Mouse (Mus musculus) small intestine, adult 2 months (tissue): ENCODE measurements around the gene Sec23a. TPM values are rescaled to one million over a fixed set of nuclear protein-coding genes. Genes with fewer than 3 reads are reported as not detected.
"Not testable (repeated sequence)": the region's sequence is repeated elsewhere in the genome, so short reads cannot be mapped to it uniquely, and the experiment has no call there.

ENCODE experiments used
- H3K27ac ChIP-seq: fragments of 200-500 bp; 2 replicates; pipeline ENCODE4 v1.5.1; 2012; ENCODE audit warnings: low read depth, low read length, control low read depth, inconsistent platforms; ENCODE audit not compliant: insufficient read depth
- H3K27me3 ChIP-seq: fragments of 200-500 bp; 2 replicates; pipeline ENCODE4 v1.6.1; 2012; ENCODE audit warnings: mild to moderate bottlenecking, moderate library complexity, low read length, inconsistent platforms; ENCODE audit not compliant: control insufficient read depth, insufficient read depth
- H3K36me3 ChIP-seq: fragments of 200-500 bp; 2 replicates; pipeline ENCODE4 v1.6.1; 2012; ENCODE audit warnings: mild to moderate bottlenecking, low read length, control low read depth, inconsistent platforms; ENCODE audit not compliant: control insufficient read depth, insufficient read depth
- H3K4me1 ChIP-seq: fragments of 200-500 bp; 2 replicates; pipeline ENCODE4 v1.6.1; 2012; ENCODE audit warnings: low read length, inconsistent platforms, mixed read lengths; ENCODE audit not compliant: control insufficient read depth, insufficient read depth, insufficient read length
- H3K4me3 ChIP-seq: fragments of 200-500 bp; 2 replicates; pipeline ENCODE4 v1.5.1; 2012; ENCODE audit warnings: low read depth, mild to moderate bottlenecking, control low read depth, inconsistent platforms, low read length, moderate library complexity
- CTCF ChIP-seq: fragments of 200-500 bp; IDR thresholded peaks from 2 replicates; pipeline ENCODE4 v1.5.1; 2012; ENCODE audit warnings: low read depth, mild to moderate bottlenecking, control low read depth, inconsistent platforms, low read length, moderate library complexity, mixed read lengths; ENCODE audit not compliant: insufficient replicate concordance, insufficient read length; ENCODE audit errors: extremely low read depth
- POLR2A ChIP-seq: fragments of 200-500 bp; IDR thresholded peaks from 2 replicates; pipeline ENCODE4 v1.6.1; 2012; ENCODE audit warnings: low read depth, mild to moderate bottlenecking, control low read depth, inconsistent platforms, low read length, moderate library complexity
- WGBS: fragments of 180-500 bp; shearing (Covaris S2); methylation state at CpG from one replicate; pipeline ENCODE4 v1.1.7; 2018; 5-methylcytosine and 5-hydroxymethylcytosine counted together
- polyA plus RNA-seq: library from polyadenylated mRNA; depleted of rRNA; stranded (reverse); fragments of >200 nt; gene quantifications from 2 replicates; pipeline ENCODE4 v1.2.3, GENCODE M21; 2012; rRNA removed

Sec23a gene
- polyA plus RNA-seq, result 9.7 and 26.3 TPM in 2 replicates

DNA sequence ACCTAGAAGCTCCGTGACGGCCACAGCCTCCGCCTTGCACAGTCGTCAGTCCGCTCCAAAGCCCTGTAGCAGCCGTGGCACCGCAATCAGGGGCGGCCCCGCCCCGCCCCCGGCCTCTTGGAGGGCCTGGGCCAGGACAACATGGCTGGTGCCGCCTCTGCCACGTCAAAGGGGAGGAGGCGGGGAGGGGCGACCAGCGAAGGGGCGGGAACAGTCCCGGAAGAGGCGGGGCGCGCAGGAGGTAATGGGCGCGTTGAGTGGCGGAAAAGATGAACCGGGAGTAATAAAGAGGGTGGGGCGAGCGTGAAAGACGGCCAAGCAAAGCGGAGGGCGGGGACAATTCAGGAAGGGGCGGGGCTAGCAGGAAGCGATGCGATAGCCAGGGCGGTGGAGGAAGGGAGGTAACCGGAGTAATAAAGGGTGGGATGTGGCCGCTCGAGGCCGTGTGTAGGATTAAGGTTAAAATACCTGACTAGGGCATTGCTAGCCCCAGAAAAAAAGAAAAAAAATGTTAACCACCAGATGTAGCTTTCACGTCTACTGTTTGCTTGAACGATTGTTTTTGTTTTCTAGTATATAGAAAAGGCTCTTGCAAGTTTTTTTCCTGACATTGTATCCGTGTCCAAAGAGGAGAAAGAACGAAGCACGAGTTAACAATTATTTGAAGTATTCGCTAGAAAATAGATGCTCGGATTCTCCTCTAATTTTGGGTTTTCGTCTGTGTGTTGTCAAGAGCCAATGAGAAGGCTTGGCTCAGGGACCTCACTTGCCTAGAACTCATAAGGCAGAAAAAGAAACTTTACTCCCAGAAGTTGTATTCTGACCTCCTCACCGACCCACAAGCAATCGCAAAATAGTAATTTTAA lies at the start of gene Sec23a:
Gene Sec23a, minus strand, starts transcription at position 174 of the 866 bp plus-strand sequence.
- peak within 1 kb of the TSS; percentile 79 for H3K4me3 ChIP-seq
- H3K36me3 ChIP-seq, result peaks cover 3% of the 10 kb centered on the region; the same call in 1 of the 2 replicates
- under 1% methylated on average over 48 of the region's 48 CpGs for WGBS
- TF ChIP-seq POLR2A (peak; percentile 85), CTCF (no peak)
- H3K27me3 ChIP-seq, result no peaks in the 10 kb centered on the region
- peak within 1 kb of the TSS; percentile 95 for H3K27ac ChIP-seq
- H3K4me1 ChIP-seq, result peaks cover 5% of the 10 kb centered on the region; the same call in 1 of the 2 replicates

GRCm38 (mm10) chr12:59060993-59061595 lies 49.3 kb upstream of the Sec23a start, which contains the start of gene Trappc6b:
Gene Trappc6b, minus strand, starts transcription at chr12:59061472.
- H3K4me1 ChIP-seq, result peaks cover 7% of the 10 kb centered on the region; the same call in 1 of the 2 replicates
- WGBS, result under 1% methylated on average over 49 of the region's 49 CpGs

GRCm38 (mm10) chr12:59060322-59060721 lies 48.5 kb upstream of the Sec23a start:
- H3K36me3 ChIP-seq, result peaks cover 6% of the 10 kb centered on the region; the same call in 1 of the 2 replicates
- no peaks in the 10 kb centered on the region for H3K27me3 ChIP-seq
- peak overlapping the region; percentile 91; the same call in 1 of the 2 replicates for H3K27ac ChIP-seq
- peak overlapping the region; percentile 94; the same call in 1 of the 2 replicates for H3K4me3 ChIP-seq
- H3K4me1 ChIP-seq, result peaks cover 7% of the 10 kb centered on the region; the same call in 1 of the 2 replicates
- TF ChIP-seq POLR2A, result no peak
- TF ChIP-seq CTCF, result no peak
- WGBS, result 29% methylated on average over 4 of the region's 4 CpGs

More at GRCm38 (mm10) chr12:59060993-59061595, 49.3 kb upstream of the Sec23a start, which contains the start of gene Trappc6b:
- TF ChIP-seq POLR2A, result peak; percentile 68
- TF ChIP-seq CTCF, result no peak
- peaks cover 4% of the 10 kb centered on the region; the same call in 1 of the 2 replicates for H3K36me3 ChIP-seq
- H3K27me3 ChIP-seq, result no peaks in the 10 kb centered on the region
- peak within 1 kb of the TSS; percentile 94 for H3K4me3 ChIP-seq
- H3K27ac ChIP-seq, result peak within 1 kb of the TSS; percentile 91

DNA sequence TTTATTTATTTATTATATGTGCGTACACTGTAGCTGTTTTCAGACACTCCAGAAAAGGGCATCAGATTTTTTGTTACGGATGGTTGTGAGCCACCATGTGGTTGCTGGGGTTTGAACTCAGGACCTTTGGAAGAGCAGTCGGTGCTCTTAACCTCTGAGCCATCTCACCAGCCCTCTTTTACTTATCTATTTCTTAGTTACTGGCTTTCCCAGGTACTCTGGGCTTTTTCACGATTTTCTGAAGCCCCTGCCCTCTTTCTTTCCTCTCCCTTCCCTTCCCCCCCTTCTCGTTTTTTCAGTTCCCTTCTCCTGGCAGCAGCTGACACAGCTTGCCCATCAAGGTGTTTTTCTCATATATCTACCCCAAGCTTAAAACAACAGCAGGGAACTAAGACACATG lies 46.4 kb upstream of the Sec23a start:
- H3K27me3 ChIP-seq, H3K36me3 ChIP-seq, H3K4me1 ChIP-seq, H3K4me3 ChIP-seq, H3K27ac ChIP-seq: not testable (repeated sequence)
- 85% methylated on average over 5 of the region's 5 CpGs for WGBS

- H3K4me1 ChIP-seq, result peaks cover 7% of the 10 kb centered on the region; the same call in 1 of the 2 replicates
These were observed 44.4 kb upstream of the Sec23a start for GRCm38 (mm10) chr12:59056222-59056621.

GRCm38 (mm10) chr12:59055196-59055850 lies 43.5 kb upstream of the Sec23a start:
- H3K27ac ChIP-seq, result no peak overlapping the region
- no peak overlapping the region for H3K4me3 ChIP-seq
- H3K4me1 ChIP-seq, result peaks cover 6% of the 10 kb centered on the region; the same call in 1 of the 2 replicates
- H3K36me3 ChIP-seq, result peaks cover 10% of the 10 kb centered on the region
- H3K27me3 ChIP-seq, result no peaks in the 10 kb centered on the region
- TF ChIP-seq POLR2A (no peak), CTCF (no peak)
- 86% methylated on average over 4 of the region's 4 CpGs for WGBS

More at GRCm38 (mm10) chr12:59056222-59056621, 44.4 kb upstream of the Sec23a start:
- Histone ChIP-seq H3K36me3 (peaks cover 6% of the 10 kb centered on the region; the same call in 1 of the 2 replicates), H3K27ac (no peak overlapping the region), H3K4me3 (no peak overlapping the region), H3K27me3 (no peaks in the 10 kb centered on the region)
- 97% methylated on average over 11 of the region's 11 CpGs for WGBS
- TF ChIP-seq CTCF, result no peak

- no peak for TF ChIP-seq CTCF
- TF ChIP-seq POLR2A, result no peak
- H3K27ac ChIP-seq, result no peak overlapping the region
- H3K27me3 ChIP-seq, result no peaks in the 10 kb centered on the region
- H3K36me3 ChIP-seq, result peaks cover 16% of the 10 kb centered on the region
- H3K4me3 ChIP-seq, result no peak overlapping the region
- H3K4me1 ChIP-seq, result no peaks in the 10 kb centered on the region
These were observed 42.2 kb upstream of the Sec23a start for GRCm38 (mm10) chr12:59053976-59054375.
